Mouse (Mus musculus) intestine, embryonic 16.5 days (tissue): ENCODE results near the gene Il17rb. TPM values are rescaled to one million over a fixed set of nuclear protein-coding genes. Genes with fewer than 3 reads are reported as not detected.

Experiments used
- ATAC-seq: fragments of 200-750 bp; cut with Nextera tagmentation; 2 replicates; pipeline ENCODE4 v1.8.0; 2017; ENCODE audit warnings: moderate TSS enrichment, moderate library complexity
- H3K27ac ChIP-seq: fragments of 300-500 bp; sonication (generic); 2 replicates; pipeline ENCODE4 v1.5.1; 2014; ENCODE audit warnings: mild to moderate bottlenecking, low read length
- H3K27me3 ChIP-seq: fragments of 300-500 bp; sonication (generic); replicated peaks from 2 replicates; pipeline ENCODE4 v1.6.1; 2014; ENCODE audit warnings: low read length, control low read depth, mixed read lengths; ENCODE audit not compliant: control insufficient read depth, insufficient read depth
- H3K36me3 ChIP-seq: fragments of 300-500 bp; sonication (generic); 2 replicates; pipeline ENCODE4 v1.6.1; 2014; ENCODE audit warnings: low read length, control low read depth; ENCODE audit not compliant: control insufficient read depth, insufficient read depth
- H3K4me1 ChIP-seq: fragments of 300-500 bp; sonication (generic); 2 replicates; pipeline ENCODE4 v1.6.1; 2014; ENCODE audit warnings: low read length, control low read depth, mixed read lengths; ENCODE audit not compliant: control insufficient read depth, insufficient read depth
- H3K4me2 ChIP-seq: fragments of 300-500 bp; sonication (generic); 2 replicates; pipeline ENCODE4 v1.6.1; 2014; ENCODE audit warnings: low read depth, low read length, control low read depth
- H3K4me3 ChIP-seq: fragments of 300-500 bp; sonication (generic); 2 replicates; pipeline ENCODE4 v1.5.1; 2014; ENCODE audit warnings: mild to moderate bottlenecking, low read length
- H3K9ac ChIP-seq: fragments of 300-500 bp; sonication (generic); 2 replicates; pipeline ENCODE4 v1.6.1; 2014; ENCODE audit warnings: low read depth, low read length
- H3K9me3 ChIP-seq: fragments of 300-500 bp; sonication (generic); 2 replicates; pipeline ENCODE4 v1.6.1; 2016; ENCODE audit warnings: low read length, control low read depth; ENCODE audit not compliant: control insufficient read depth
- WGBS: fragments of 180-500 bp; shearing (Covaris S2); extraction: QIAGEN DNeasy Blood & Tissue Kit; methylation state at CpG from one replicate; pipeline ENCODE4 v1.1.7; 2014; 5-methylcytosine and 5-hydroxymethylcytosine counted together
- polyA plus RNA-seq: library from polyadenylated mRNA; unstranded; fragments of >200 nt; fragmentation: Nextera tagmentation; extraction: Ambion mirVana; gene quantifications from 2 replicates; pipeline ENCODE4 v1.2.1, GENCODE M21; 2015

Il17rb gene
- polyA plus RNA-seq, 1 experiment from 2014 or later, result 0.77 TPM

- Histone ChIP-seq H3K36me3 (peaks cover 18% of the 10 kb centered on the region), H3K9me3 (no peaks in the 10 kb centered on the region), H3K4me3 (no peak overlapping the region), H3K27me3 (no peaks in the 10 kb centered on the region), H3K4me1 (peaks cover 14% of the 10 kb centered on the region), H3K9ac (no peak overlapping the region), H3K4me2 (no peak overlapping the region), H3K27ac (no peak overlapping the region)
- ATAC-seq, result no peak
Observed at GRCm38 (mm10) chr14:29997345-29997744, 11.4 kb downstream of the Il17rb start.

- Histone ChIP-seq H3K4me1 (peaks cover 14% of the 10 kb centered on the region), H3K36me3 (peaks cover 25% of the 10 kb centered on the region), H3K9me3 (no peaks in the 10 kb centered on the region), H3K4me2 (no peak overlapping the region), H3K27ac (peak overlapping the region; percentile 64), H3K9ac (no peak overlapping the region), H3K4me3 (no peak overlapping the region), H3K27me3 (no peaks in the 10 kb centered on the region)
- ATAC-seq, result peak; percentile 94
- WGBS, result 77% methylated on average over 11 of the region's 11 CpGs
Observed at GRCm38 (mm10) chr14:29996000-29996751, 12.5 kb downstream of the Il17rb start.

GRCm38 (mm10) chr14:29994976-29995375 lies 13.7 kb downstream of the Il17rb start:
- no peaks in the 10 kb centered on the region for H3K27me3 ChIP-seq
- H3K4me1 ChIP-seq, result peaks cover 14% of the 10 kb centered on the region
- H3K4me3 ChIP-seq, result no peak overlapping the region
- WGBS, result 91% methylated on average over 4 of the region's 4 CpGs
- H3K9me3 ChIP-seq, result no peaks in the 10 kb centered on the region
- no peak overlapping the region for H3K9ac ChIP-seq
- H3K27ac ChIP-seq, result no peak overlapping the region
- no peak overlapping the region for H3K4me2 ChIP-seq
- H3K36me3 ChIP-seq, result peaks cover 31% of the 10 kb centered on the region
- ATAC-seq, result no peak

GRCm38 (mm10) chr14:29988337-29988736 lies 20.4 kb downstream of the Il17rb start:
- Histone ChIP-seq H3K9ac (no peak overlapping the region), H3K4me2 (no peak overlapping the region), H3K27ac (no peak overlapping the region), H3K36me3 (peaks cover 50% of the 10 kb centered on the region), H3K4me1 (no peaks in the 10 kb centered on the region), H3K4me3 (no peak overlapping the region), H3K27me3 (no peaks in the 10 kb centered on the region), H3K9me3 (no peaks in the 10 kb centered on the region)
- no peak for ATAC-seq
- 94% methylated on average over 4 of the region's 4 CpGs for WGBS

GRCm38 (mm10) chr14:29987739-29988138 lies 21.0 kb downstream of the Il17rb start:
- WGBS, result 96% methylated on average over 9 of the region's 9 CpGs
- H3K27me3 ChIP-seq, result no peaks in the 10 kb centered on the region
- H3K4me1 ChIP-seq, result no peaks in the 10 kb centered on the region
- no peak overlapping the region for H3K4me3 ChIP-seq
- no peak overlapping the region for H3K4me2 ChIP-seq
- no peak overlapping the region for H3K27ac ChIP-seq
- peaks cover 50% of the 10 kb centered on the region for H3K36me3 ChIP-seq
- ATAC-seq, result no peak
- H3K9ac ChIP-seq, result no peak overlapping the region
- no peaks in the 10 kb centered on the region for H3K9me3 ChIP-seq

GRCm38 (mm10) chr14:29987276-29987675 lies 21.4 kb downstream of the Il17rb start:
- no peak overlapping the region for H3K4me2 ChIP-seq
- peaks cover 55% of the 10 kb centered on the region for H3K36me3 ChIP-seq
- H3K9ac ChIP-seq, result no peak overlapping the region
- no peaks in the 10 kb centered on the region for H3K9me3 ChIP-seq
- H3K4me3 ChIP-seq, result no peak overlapping the region
- no peak for ATAC-seq
- H3K27ac ChIP-seq, result no peak overlapping the region
- H3K27me3 ChIP-seq, result no peaks in the 10 kb centered on the region
- no peaks in the 10 kb centered on the region for H3K4me1 ChIP-seq
- 92% methylated on average over 6 of the region's 6 CpGs for WGBS

- no peak for ATAC-seq
- Histone ChIP-seq H3K4me3 (no peak overlapping the region), H3K27me3 (no peaks in the 10 kb centered on the region), H3K27ac (no peak overlapping the region), H3K9me3 (no peaks in the 10 kb centered on the region), H3K4me1 (no peaks in the 10 kb centered on the region), H3K36me3 (peaks cover 56% of the 10 kb centered on the region), H3K9ac (no peak overlapping the region), H3K4me2 (no peak overlapping the region)
- WGBS, result 96% methylated on average over 4 of the region's 4 CpGs
Observed at GRCm38 (mm10) chr14:29986096-29986495, 22.6 kb downstream of the Il17rb start.

- Histone ChIP-seq H3K4me2 (no peak overlapping the region), H3K4me3 (no peak overlapping the region), H3K27ac (no peak overlapping the region), H3K27me3 (no peaks in the 10 kb centered on the region), H3K4me1 (peaks cover 6% of the 10 kb centered on the region; the same call in 1 of the 2 replicates), H3K36me3 (peaks cover 39% of the 10 kb centered on the region), H3K9ac (no peak overlapping the region), H3K9me3 (0 out of 2 replicates have a peak, but pooled peaks cover 5% of the 10 kb centered on the region)
- 96% methylated on average over 10 of the region's 10 CpGs for WGBS
- ATAC-seq, result no peak
Observed at GRCm38 (mm10) chr14:29980447-29981205, 28.1 kb downstream of the Il17rb start.

- Histone ChIP-seq H3K9me3 (0 out of 2 replicates have a peak, but pooled peaks cover 5% of the 10 kb centered on the region), H3K27ac (peak within 1 kb of the TSS; percentile 93), H3K27me3 (no peaks in the 10 kb centered on the region), H3K4me3 (peak within 1 kb of the TSS; percentile 82), H3K9ac (peak within 1 kb of the TSS; percentile 95), H3K4me1 (peaks cover 6% of the 10 kb centered on the region; the same call in 1 of the 2 replicates), H3K4me2 (peak within 1 kb of the TSS; percentile 81), H3K36me3 (peaks cover 36% of the 10 kb centered on the region)
- under 1% methylated on average over 44 of the region's 44 CpGs for WGBS
- ATAC-seq, result peak; percentile 98
Observed at GRCm38 (mm10) chr14:29978254-29979204, 30.2 kb downstream of the Il17rb start, which contains the start of gene Actr8. Gene Actr8 (plus strand): TSS chr14:29978337.
